Mouse (Mus musculus) adrenal gland, adult 18-20 months (tissue): ENCODE measurements at regions not wholly inside any gene's neighbourhood (a gene's known extent, or its start where the extent isn't known, plus 50 kb on each side); places are given as distances from the start of the nearest gene placed in this dataset.
A peak's percentile ranks its signal among the peaks of the same experiment; 100 is the strongest.

Experiments
- DNase-seq, 2 experiments: peaks; one replicate each; pipeline ENCODE4 v3.0.0; 2021 to 2022; ENCODE audit warnings: low spot score in 2 of 2

DNA sequence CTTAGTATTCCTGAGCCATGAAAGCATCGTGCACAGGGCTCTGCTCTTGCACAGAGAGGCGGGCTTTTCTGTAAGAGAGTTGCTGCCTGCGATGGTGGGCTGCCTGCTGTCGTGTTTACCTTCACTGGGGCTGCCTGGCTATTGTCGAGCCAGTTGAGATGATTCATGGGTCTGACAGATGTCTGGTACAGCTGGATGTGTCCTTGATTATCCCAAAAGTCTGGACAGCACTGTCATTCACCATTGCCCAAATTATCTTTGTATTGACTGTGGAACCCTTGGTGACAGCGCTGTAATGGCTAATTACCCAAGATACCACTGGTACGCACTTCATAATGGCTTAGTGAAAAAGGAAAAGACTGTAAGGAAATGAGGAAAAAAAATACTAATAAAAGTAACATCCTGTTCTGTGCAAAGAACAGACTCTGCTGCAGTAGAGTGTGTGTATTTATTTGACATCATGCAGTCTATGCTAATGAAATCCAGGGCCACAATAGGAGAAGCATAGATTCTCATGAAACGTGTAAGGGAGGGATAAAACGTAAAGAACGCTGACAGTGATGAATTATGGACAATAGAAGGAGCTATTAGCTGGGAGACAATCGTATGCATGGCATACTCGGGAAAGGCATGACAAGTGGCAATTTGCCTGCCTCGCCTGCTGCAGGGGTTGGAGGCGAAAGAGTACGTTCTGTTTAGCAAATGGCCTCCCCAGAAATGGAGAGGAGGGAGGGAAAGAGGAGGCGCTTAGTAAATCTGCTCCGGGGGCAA lies 208.2 kb upstream of the Atp5g3 start:
- DNase-seq = no peak

DNA sequence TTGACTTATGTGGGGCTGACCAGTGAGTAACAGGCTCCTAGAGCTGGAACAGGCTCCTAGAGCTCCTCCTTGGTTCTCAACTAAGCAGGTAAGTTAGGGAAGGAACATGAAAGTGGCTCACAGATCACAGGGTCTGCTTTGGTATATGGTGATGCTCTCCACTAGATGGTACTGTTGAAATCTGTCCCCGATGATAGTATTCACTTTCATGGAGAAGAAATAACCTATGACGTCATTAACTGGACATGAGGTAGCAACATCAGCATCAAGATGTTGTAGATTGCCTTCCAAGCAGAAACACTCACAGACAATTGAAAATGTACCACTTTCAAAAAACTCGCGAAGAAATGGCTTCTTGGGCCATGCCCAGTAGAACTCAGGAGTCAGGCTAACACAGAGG lies 195.3 kb upstream of the Atp5g3 start:
- DNase-seq = no peak

DNA sequence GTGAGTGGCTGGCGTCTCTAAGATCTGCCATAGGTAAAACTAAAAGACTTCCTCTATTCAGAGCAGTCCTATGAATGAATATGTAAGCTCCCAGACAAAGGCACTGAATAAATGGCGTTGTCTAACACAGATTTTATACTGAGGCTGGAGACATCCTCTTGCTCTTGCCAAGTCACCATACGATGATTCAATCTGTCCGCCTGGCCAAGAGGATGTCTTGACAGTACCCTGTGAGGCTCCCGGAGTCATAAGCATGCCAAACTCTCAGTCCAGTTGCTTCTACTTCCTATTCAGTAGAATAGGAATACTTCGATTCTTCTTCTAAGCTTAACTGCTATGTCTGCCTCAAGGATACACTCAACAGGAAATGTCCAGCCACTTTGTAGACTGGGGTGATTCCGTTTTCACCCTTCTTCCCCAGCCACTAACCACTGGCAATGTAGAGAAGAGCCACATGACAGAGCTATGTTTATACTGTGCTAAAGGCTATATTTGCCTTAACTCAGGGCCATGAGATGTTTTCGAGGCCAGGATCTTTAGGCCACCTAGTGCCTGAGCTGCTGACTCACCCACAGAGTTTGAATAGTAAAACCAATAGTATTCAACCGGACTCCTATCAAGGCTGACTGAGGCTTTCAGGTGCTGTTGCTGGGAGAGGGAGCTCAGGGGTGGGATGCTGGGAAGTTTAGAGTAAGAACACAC lies 188.7 kb upstream of the Atp5g3 start:
- no peak for DNase-seq

DNA sequence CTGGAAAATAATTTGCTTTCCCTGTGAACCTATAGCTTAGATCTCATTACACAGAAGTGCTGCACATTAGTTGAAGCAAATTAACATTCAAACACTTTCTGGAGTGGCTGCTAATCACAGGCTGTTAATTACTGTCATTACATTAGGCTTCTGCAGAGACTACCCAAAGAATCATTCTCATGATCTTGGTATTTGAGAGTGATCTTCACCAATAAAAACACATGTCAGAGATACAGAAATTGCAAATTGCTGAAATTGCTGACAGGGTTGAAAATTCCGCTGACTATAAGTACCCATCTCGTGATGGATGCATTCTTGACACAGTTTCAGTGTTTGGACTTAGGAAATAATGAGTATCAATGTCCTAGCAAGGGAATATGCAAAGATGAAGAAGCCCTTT lies 185.7 kb upstream of the Atp5g3 start:
- no peak for DNase-seq

DNA sequence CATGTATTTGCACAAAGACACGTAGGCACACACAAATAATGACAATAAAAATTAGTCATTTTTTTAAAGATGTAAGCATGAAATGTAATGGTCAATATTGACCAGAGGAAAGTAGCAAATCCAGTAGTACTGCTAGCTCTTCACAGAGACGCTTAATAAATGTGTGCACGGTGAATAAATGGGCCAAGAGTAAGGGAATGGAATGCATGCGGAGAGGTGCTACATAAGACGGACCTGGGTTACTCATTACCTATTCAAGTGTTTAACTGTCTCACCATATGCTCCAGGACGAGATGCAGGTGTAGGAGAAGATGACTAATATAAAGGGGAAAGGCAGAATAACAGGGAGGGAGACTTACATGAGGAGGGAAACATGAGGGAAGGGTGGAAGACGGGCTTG lies 182.4 kb upstream of the Atp5g3 start:
- DNase-seq = no peak

DNA sequence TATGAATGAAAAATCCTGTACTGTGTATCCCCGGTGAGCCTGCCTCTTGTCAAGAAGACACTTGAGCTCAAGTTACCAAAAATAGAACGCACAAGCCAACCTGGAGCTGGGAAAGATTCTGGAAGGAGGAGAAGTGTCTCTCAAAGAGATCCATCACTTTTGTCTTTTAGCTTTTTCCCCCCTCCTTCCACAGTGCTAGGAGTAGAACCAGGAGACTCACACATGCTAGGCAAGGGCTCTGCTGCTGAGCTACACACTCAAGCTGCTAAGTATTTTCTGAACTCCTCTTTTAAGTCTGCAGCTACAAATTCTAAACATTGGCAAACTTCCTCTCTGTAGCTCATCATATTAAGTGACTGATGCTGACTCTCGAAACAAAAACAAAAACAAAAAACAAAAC lies 176.2 kb upstream of the Atp5g3 start:
- no peak for DNase-seq

DNA sequence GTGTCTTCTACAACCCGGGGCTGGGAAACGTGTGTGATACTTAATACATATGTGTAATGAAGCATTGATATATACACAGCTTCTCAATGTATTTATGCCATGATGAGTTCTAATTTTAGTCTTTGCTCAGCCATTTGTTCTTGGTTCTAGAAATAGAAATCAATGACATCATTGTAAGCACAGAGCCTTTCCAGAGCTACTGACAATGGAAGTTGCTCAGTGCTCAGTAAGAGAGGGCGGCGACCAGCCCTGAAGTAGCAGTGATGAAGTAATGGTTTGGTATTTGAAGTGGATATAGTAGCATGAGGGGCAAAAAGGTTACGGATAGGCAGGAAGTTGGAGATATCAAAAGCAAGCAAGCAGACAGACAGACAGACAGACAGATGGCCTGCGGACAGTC lies 173.8 kb upstream of the Atp5g3 start:
- no peak for DNase-seq

DNA sequence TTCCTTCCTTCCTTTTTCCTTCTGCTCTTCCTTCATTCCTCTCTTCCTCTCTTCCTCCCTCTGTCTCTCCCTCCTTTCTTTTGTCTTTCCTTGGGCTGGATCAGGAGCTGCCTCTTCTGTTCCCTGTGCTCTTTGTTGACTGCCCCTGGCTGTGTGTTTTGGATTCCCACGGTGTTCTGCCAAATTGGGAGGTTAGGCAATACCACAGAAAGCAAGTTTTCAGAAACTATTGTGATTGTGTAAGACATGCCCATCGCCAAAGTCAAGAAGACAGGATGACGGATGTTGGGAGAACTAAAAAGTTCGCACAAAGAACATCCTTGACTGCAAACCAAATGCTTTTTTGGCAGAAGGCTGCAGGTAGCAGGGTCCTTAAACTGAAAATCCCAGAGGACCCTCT lies 165.6 kb upstream of the Atp5g3 start:
- DNase-seq = no peak

DNA sequence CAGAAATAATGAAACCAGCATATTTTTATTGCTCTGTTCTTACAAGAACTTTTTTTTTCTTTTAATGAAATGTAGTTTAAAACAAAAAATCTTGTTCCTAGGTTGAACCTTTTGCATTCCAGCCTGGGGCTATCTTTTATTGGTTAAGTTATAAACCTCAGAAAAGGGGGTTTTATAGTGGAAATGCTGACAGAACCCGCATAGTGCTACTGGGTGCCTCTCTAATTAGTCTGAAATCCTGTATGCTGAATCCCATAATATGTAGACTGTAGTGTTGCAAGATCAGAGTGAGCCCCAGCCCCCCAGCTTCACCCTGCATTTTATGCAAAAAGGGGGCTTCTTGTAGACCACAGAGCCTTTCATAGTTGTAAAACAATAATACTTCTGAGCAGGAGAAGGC lies 164.4 kb upstream of the Atp5g3 start:
- DNase-seq = no peak

DNA sequence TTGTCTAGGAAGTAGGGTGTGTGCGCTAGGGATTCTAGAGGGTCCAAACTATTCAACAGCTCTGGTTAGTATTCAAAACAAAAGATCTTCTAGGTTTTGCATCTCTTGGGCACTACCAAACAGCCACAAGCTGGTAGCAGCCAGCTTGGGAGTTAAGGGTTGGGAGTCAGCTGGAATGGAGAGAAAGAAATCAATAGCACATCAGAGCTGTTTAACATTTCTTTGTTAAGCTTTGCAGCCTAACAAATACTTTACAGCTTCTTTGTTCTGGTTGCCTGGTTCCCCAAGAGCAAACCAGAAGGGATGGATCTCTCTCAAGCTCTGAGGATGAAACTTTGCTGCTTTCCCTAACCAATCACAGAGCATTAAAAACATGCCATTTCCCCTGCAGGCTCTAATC lies 162.3 kb upstream of the Atp5g3 start:
- DNase-seq = no peak

DNA sequence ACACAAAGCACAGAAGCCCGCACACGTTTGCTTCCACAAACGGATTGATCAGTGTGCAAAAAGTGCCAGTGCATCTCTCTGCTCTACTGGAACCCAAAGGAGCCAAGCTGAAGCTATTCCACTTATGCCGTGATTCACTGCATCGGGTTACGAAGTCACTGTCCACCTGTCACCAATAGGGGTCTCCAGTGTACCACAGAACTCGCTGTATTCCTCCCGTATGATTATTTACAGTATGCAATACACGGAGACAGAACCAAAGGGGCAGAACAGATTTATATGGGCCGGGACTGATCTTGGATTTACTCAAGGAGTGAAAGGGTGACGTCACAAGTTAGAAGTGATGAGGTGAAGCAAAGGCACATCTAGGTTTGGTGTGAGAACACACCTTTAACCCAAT lies 155.5 kb upstream of the Atp5g3 start:
- peak; percentile 19 to 35 for DNase-seq

DNA sequence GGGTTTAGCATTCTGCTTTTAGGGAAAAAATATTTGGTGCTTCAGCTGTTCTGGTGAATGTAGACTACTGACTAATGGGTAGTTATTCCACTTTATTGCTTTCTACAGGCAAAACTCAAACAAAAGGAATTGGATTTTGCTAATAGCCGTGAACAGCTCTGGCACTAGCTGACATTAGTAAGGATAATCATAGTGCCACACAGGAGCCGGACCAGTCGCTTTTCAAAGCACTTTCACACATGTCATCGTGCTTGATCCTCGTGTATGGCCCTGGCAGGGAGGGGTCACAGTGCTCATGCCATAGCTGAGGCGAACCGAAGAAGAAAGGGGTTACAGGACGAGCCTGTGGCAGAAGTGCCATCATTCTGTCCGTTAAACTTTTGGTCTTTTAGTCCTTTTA lies 153.2 kb upstream of the Atp5g3 start:
- DNase-seq = no peak

DNA sequence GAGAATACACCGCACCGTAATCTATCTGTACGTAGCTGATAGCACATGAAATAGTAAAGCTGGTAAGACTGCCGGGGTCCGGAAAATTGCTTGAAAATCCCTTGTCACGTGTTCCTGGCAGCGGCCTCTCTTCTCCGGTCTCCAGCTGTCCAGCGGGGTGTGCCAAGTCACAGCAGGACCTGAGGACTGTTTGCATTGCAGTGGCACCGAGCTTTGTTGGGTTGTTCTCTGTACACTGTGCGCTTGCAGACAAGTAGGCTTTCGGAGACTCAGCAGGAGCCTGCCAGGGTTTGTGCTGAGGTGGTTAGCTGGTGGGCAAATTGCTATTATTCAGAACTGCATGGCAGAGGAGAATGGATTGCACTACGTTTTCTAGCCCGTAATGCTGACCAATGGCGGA lies 152.7 kb upstream of the Atp5g3 start:
- no peak for DNase-seq

DNA sequence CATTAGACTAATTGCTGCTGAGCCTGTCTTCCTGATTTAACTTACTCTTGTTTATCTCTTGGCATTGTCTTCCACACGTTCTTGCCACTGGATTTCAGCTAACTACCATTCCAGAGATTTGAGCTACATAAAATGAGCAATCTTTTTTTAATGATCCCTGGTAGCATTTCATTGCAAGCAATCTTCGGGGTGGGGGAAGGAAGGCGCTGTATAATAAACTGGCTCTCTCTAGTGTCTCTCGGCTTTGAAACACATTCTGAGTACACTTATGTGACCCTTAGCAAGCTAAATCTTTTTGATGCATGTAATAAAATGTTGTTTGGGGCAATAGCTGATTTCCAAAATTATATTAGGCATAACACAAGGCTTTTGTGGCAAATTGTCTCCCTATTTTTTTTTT lies 152.2 kb upstream of the Atp5g3 start:
- DNase-seq = no peak

DNA sequence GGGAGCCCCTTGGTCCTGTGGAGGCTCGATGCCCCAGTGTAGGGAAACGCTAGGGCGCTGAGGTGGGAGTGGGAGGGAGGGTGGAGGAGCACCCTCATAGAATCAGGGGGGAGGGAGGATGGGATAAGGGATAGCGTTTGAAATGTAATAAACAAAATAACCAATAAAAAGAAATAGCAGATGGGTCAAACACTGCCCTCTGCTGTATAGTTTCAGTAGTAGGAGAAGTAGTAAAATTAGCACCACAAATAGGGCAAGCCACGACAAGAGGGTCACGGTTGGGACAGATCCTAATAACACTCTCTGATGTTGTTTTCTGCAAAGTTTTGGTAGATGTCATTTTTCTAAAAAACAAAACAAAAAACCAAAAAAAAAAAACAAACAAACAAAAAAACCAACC lies 131.3 kb upstream of the Atp5g3 start:
- no peak for DNase-seq

DNA sequence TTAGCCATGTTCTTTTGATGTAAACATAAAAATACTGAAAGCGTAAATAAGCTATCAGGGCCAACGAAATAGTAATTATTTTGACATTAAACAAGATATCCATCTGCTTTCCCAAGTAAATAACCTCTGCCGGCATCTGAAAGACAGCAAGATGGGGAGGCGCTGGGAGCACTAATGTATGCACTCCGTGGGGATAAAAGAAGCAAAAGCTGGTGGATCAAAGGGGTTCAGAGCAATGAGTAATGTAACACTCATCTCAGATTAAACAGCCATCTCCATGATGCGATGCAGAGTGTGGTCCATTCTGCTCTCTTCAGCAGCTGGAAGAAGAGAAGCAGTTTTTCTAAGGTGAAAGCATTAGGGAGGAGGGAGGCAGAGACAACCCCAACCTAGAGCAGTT lies 128.5 kb upstream of the Atp5g3 start:
- no peak for DNase-seq

DNA sequence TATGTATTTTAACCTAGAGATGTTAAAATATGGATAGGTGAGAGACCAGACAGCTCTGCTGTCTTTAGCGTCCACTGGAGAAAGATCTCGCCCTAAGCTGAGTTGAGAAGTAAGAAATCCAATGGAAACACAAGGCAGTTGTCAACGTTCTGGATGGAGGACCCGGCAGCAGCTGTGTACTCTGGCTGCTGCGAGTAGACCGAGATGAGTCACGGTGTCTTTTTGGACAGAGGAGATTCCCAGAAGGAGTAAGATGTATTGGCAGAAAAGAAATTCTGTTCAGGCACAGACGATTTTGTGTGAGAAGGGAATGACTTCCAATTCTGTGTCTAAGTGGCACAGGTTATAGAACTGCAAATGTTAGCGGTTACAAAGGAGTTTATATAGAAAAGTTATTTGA lies 124.9 kb upstream of the Atp5g3 start:
- no peak for DNase-seq

DNA sequence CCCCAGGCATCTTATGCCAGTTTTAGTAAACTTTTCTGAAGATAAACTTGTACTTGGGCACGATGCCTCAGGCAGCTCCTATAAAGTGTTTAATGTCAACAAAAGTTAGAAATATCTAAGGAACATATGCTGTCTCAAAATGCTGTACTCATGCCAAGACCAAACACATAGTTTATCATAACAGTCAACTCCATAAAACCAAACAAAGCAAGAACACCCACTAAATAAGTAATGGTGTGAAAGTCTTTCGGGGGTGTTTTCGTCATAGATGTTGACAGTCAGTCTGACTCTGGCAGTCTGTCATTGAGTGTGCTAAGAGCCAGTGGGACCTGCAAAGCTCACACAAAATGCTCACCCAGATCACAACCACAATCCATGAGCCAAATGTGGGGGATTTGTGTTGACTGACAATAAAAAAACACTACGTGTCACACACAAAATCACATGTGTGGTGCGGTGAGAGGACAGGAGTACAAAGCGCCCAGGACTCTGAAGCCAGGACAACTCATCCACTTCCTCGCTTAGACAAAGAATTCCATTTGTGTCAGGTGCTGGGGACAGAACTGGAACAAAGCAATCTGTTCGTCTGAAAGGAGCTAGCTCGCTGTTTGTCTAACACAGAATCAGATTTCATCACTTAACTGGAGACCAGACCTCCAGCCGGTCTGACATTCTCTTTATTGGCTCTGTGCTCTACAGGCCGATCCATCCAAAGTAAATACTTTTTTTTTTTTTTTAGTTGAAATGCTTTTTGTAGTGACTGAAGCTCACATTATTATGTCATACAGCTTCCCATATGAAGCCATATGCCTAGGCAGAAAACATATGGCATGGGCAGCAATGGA lies 121.3 kb upstream of the Atp5g3 start:
- no peak for DNase-seq

DNA sequence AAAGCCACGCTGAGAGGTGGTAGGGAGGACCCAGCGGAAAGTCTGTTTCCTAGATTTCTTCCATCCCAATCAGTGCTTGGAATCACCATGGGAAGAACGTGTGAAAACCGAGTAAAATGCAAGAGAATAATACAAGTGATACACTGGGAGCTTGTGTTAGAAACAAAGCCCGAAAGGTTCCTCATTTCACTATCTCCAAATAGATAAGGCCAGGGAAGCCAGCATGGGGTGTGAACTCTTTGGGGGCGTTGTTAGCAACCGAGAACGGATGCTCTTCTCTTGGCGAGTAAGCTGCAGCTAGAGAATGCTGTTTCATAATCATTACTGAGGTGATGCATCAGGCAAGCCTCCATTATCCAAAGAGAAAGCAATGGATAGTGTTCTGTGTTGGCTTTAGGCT lies 118.8 kb upstream of the Atp5g3 start:
- DNase-seq = no peak

DNA sequence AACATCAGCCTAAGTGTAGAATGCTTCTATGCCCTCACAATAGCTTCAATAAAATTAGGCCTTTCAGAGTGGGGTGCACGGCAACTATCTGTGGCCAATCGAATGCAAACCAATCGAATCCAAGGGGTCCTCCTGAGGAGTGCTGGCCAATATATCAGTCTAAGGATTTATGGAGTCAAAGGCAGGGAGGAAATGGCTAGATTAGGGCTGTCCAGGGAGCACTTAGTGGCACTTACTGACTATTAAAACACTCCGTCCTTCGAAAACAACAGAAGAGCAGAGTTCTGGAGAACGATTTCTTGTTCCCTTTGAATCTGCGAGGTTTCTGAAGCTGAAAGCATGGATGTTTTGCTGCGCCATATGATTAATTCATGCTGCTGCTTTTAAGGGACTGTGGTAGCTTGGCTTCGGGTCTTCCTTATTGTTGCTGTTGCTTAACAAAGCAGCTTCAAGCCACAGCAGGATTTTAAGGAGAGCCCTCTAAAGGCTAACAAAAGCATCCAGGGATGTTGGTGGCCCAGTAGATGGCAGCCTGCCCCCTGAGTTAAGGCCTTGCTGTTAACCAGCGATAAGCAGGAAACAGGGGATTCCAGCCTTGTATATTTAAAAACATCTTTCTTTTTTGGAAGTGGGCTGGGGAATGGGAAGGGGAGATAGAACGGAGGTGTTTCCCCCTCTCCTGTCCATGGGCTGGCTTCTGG lies 116.4 kb upstream of the Atp5g3 start:
- no peak for DNase-seq

DNA sequence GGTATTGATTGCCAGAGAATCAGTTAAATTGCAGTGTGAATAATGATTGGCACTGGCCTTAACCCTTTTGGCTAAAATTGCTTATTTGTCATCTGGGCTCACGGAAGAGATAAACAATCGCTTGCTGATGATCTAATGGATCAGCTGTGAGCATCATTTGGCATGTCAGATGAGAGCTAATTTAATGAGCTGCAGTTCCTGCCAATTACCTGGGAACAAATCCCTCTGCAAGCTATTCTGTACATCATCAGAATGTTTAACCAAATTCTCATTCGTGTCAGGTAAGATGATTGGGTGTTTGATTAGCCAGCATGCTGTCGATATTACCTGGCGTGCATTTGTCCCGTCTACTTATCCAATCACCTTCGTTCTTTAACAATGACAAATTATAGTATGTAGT lies 104.0 kb upstream of the Atp5g3 start:
- no peak for DNase-seq

DNA sequence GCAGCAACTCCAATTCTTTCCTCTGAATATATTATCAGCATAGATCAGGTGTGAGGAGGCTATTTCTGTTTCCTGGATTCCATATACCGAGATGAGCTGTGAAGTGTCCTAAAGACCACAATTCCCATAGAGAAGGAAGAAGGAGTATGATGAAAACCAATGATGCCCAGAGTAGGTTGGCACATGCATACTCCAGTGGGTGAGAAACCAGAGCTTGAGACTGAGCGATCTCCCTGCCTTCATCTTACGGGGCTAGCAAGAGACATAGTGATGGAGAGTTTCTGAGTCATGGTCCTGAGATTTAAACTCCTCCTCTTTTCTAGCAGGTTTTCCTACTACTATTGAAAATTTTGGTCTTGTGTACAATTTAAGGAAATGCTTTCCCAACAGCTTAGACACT lies 103.1 kb upstream of the Atp5g3 start:
- DNase-seq = no peak
